21 mouse cellular contexts compared by ENCODE assay signal in the genomic region with DNA sequence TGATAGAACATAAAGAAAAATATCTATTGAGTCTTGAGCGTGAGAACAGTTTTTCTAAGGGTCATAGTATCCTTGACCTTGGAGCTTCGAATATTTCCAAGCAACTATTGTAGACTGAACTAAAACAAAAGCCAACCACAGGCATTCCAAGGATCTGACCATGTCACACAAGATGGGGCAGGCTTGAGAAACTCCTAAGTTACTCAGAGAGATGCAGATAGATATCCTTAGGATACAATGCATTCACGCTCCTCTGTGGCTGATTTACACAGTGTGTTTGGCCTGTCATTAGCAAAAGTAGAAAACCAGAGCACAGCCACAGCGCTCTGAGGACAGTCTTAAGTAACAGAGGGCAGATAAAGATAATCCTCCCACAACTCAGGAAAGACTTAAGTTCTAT.
"Had no signal": no experiment of that assay in that cellular context is flagged by ENCODE, and none has a peak within 500 bp of the region (broad histone marks: within the 10 kb centered on the region; RNA-seq: fewer than 3 reads in every experiment).

No protein-coding gene starts in this region.

- H3K4me3 ChIP-seq: limb, embryonic 12.5 days; limb, embryonic 15.5 days; liver, embryonic 15.5 days; megakaryocyte, embryonic 14.5 days; neural tube, embryonic 12.5 days; neural tube, embryonic 15.5 days; stomach, embryonic 15.5 days had no signal

- H3K27me3 ChIP-seq: liver, embryonic 15.5 days; megakaryocyte, embryonic 14.5 days; neural tube, embryonic 12.5 days; neural tube, embryonic 15.5 days; stomach, embryonic 15.5 days had no signal

- H3K9me3 ChIP-seq: limb, embryonic 12.5 days; limb, embryonic 15.5 days; liver, embryonic 15.5 days; megakaryocyte, embryonic 14.5 days; neural tube, embryonic 12.5 days; neural tube, embryonic 15.5 days; stomach, embryonic 15.5 days had no signal

- H3K9ac ChIP-seq: limb, embryonic 12.5 days; limb, embryonic 15.5 days; liver, embryonic 15.5 days; lung, embryonic 14.5 days; neural tube, embryonic 12.5 days; neural tube, embryonic 15.5 days; stomach, embryonic 15.5 days had no signal

- ATAC-seq: intestine, postnatal 0 days; lung, postnatal 0 days had no signal

- H3K4me1 ChIP-seq: limb, embryonic 12.5 days; limb, embryonic 15.5 days; liver, embryonic 15.5 days; neural tube, embryonic 12.5 days; neural tube, embryonic 15.5 days; stomach, embryonic 15.5 days had no signal

- H3K27ac ChIP-seq: kidney, postnatal 0 days; limb, embryonic 12.5 days; limb, embryonic 15.5 days; liver, embryonic 15.5 days; macrophage; neural tube, embryonic 12.5 days; neural tube, embryonic 15.5 days; stomach, embryonic 15.5 days had no signal

- H3K4me2 ChIP-seq: limb, embryonic 12.5 days; limb, embryonic 15.5 days; liver, embryonic 15.5 days; lung, embryonic 14.5 days; midbrain, embryonic 11.5 days; neural tube, embryonic 12.5 days; neural tube, embryonic 15.5 days; stomach, embryonic 15.5 days had no signal

- H3K36me3 ChIP-seq: limb, embryonic 12.5 days; limb, embryonic 15.5 days; liver, embryonic 15.5 days; neural tube, embryonic 12.5 days; neural tube, embryonic 15.5 days; stomach, embryonic 15.5 days had no signal

- DNase-seq: kidney, adult 2 months; kidney, postnatal 25 days; left cerebral cortex, postnatal 4 days; lung, embryonic 14.5 days; midbrain, embryonic 14.5 days; right cerebral cortex, adult 18-20 months; right cerebral cortex, postnatal 14 days; spleen, adult 18-20 months; thymus, postnatal 36 days had no signal
